Mouse (Mus musculus) left cerebral cortex, adult 18-20 months (tissue): ENCODE measurements around the gene Rcan1. TPM values are rescaled to one million over a fixed set of nuclear protein-coding genes. Genes with fewer than 3 reads are reported as not detected.
"Not testable (repeated sequence)": the region's sequence is repeated elsewhere in the genome, so short reads cannot be mapped to it uniquely, and the experiment has no call there.

Experiments
- DNase-seq, 2 experiments: peaks; one replicate each; pipeline ENCODE4 v3.0.0; 2021 to 2022; ENCODE audit warnings: low spot score in 2 of 2, mixed read lengths in 1 of 2
- long read RNA-seq, 2 experiments: library from polyadenylated mRNA; stranded (forward); transcript quantifications; one replicate each; pipeline ENCODE4 v2.0.0; 2021
- total RNA-seq, 2 experiments: library from RNA; stranded (reverse); gene quantifications; 2 replicates each; pipeline ENCODE4 v1.2.3; 2021

The Rcan1 gene
- total RNA-seq = 10 to 100 TPM; 59.2 to 69.2 TPM
- long read RNA-seq, experiment 1, transcript Rcan1-201 (4 exons, 2,190 nt) = minor isoform, 12 of 164 reads
- long read RNA-seq, experiment 1, transcript Rcan1-202 (4 exons, 2,324 nt) = major isoform, 134 of 164 reads
- long read RNA-seq, experiment 1, partial matches to known transcripts = 4 of 164 reads
- long read RNA-seq, experiment 1, other reads (novel, unspliced or antisense) = 14 of 164 reads
- long read RNA-seq, experiment 2, transcript Rcan1-202 (4 exons, 2,324 nt) = major isoform, 105 of 120 reads
- long read RNA-seq, experiment 2, transcript Rcan1-201 (4 exons, 2,190 nt) = minor isoform, 5 of 120 reads
- long read RNA-seq, experiment 2, partial matches to known transcripts = 2 of 120 reads
- long read RNA-seq, experiment 2, other reads (novel, unspliced or antisense) = 8 of 120 reads

- DNase-seq = no peak
These were observed at the start of gene Rcan1 for GRCm38 (mm10) chr16:92470706-92471105. TSS of gene Rcan1 (minus strand) at chr16:92470867.

DNA sequence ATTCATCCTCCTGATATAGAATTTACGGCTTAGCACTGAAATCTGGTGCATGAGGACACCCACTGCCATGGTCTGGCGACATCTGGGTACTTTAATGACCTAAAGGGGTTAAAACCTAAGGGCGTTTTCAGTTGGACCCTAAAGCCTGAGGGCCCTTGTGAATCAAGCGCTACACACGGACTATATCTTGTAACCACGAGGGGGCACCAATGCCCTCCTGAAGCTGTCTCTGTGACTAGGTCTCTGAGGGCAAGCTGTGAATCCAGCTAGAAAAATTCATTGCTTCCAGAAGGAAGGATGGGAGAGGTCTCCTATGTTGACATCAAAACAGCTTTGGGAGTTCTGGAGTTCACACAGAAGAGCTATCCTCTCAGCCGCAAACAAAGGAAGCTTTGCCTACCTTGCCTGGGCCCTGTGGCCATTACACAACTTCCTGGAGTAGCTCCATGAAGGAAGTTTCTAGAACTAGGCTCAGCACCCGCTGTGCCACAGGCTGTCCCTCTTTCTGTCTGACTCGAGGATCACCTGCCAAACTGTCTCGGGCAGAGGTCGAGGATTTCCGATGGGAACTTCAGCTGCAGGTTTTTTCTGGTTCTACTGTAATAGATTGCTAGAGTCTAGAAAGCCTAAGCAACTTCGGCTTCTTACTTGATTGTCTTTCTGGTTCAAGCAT lies 49.3 kb upstream of the Rcan1 start:
- DNase-seq = peak; percentile 42 to 49

DNA sequence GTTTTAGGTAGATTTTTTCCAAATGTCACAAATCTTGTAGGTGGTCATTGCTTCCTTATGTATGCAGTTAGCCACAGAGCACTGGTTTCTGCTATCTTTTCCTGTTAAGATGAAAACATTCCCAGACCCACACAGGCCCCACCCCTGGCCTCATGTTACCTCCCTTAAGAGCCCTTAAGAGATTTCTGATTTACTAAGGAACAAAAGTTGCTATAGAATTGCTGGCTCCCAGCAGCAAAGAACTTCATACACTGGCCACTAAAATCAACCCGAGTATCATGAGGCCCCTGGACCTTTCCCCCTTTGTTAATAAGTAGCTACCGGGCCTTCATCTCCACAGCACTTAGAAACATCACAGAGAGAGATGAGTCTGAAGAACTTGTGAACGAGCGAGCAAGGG lies 48.1 kb upstream of the Rcan1 start:
- DNase-seq = no peak

GRCm38 (mm10) chr16:92516139-92516538 lies 45.5 kb upstream of the Rcan1 start:
- DNase-seq = no peak

DNA sequence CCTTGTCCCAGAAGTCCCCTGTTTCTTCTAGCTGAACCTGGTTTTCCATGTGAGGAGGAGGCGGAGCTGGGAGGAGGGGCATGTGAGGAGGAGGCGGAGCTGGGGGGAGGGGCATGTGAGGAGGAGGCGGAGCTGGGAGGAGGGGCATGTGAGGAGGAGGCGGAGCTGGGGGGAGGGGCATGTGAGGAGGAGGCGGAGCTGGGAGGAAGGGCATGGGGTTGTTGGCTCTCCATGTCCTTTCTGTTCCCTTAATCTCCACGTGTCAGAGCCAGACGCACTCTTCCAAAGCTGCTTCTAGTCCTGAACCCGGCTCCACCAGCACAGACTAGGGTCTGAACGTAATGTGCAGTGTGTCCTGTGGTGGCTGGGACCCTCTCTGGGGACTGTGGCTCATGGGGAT lies 44.2 kb upstream of the Rcan1 start:
- DNase-seq = not testable (repeated sequence)

- peak; percentile 6 to 7 for DNase-seq
These were observed 41.2 kb upstream of the Rcan1 start for GRCm38 (mm10) chr16:92511773-92512391.

GRCm38 (mm10) chr16:92510835-92511772 lies 40.4 kb upstream of the Rcan1 start:
- DNase-seq = no peak

- no peak for DNase-seq
These were observed 36.9 kb upstream of the Rcan1 start for GRCm38 (mm10) chr16:92507573-92507972.

DNA sequence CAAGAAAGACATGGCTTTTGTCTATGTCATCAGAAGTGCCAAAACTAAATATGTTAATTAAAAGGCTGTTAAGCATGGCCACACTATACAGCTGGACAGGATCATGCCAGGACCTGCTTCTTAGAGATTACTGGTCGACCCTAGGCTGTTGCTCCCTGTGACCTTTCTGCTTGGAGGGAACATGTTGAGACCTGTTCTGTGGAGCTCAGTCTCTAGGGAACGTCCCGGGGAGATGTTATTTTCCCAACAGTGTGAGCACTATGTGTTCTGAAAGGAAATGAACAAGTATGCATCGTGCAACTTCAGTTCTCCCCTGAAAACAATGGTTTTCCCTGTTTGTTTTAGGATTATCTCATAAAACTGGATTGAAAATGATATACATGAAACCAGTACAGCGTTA lies 32.4 kb upstream of the Rcan1 start:
- no peak for DNase-seq

GRCm38 (mm10) chr16:92500534-92500933 lies 29.9 kb upstream of the Rcan1 start:
- no peak for DNase-seq

- DNase-seq = no peak
These were observed 28.7 kb upstream of the Rcan1 start for GRCm38 (mm10) chr16:92499324-92499723.

DNA sequence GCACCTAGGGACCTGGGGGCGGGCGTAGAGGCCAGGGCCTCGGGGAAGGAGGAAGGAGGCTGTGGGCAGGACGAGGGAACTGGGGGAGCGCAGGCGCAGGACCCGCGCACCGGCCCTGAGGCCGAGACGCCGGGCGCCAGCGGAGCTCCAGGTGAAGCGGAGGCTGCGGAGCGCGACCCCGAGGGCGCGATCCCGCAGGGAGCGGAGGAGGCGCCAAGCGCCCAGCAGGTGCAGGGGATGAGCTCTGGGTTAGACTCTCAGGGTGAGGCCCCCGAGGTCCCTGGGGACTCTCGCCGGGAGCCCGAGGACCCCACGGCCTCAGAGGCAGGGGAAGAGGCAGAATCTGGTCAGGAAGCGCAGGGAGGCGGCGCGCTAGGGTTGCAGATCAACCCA lies 27.9 kb upstream of the Rcan1 start:
- DNase-seq = no peak

DNA sequence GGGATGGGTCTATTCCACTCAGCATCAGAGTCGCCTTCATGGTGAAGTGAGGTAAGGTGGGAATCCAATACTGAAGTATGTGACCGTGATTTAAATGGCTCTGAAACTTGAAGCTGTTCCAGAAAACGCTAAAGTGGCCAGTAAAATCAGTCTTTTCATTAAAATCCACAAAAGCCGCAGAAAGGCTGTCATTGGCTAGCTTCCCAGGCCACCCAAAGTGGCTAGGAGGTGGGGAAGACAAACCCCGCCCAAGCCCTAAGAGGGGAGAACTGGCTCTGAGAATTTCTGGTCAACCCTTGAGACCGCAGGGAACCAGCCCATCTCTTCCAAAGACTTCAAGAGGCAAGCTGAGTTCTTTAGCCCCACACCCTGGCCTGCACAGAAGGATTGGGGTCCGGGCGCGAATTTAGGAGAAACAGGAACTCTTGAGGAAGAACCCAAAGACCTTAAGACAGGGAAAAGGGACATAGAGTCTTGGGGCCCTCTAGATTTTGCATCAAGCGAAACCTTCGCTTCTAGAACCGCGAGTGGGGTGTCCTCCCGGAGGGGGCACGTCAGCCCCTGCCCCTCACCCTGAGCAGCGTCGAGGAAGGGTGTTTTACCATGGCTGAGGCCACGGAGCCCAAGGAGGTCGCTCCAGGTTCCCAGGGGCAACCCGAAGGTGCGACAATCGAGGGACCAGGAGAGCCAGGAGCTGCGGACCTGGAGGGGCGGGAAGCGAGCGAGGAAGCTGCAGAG lies 27.4 kb upstream of the Rcan1 start:
- DNase-seq = no peak

DNA sequence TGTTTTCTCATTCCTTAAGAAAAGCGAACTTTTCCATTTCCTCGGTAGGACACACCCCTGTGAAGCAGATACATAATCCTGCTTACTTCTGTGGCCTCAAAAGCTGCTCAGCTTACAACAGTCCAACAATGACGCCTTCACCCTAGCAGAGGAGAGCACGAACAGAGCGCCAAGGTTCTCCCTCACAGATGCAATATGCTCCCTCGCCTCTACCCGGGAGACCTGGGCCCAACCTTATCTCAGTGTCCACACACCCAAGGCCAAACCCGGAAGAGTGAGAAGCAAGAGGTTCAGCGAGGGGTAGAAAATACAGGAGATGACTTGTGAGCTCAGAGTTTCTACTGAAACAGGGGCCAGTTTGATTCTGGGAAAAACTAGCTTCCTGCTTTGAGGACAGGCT lies 18.7 kb upstream of the Rcan1 start:
- no peak for DNase-seq

GRCm38 (mm10) chr16:92488456-92488855 lies 17.8 kb upstream of the Rcan1 start:
- DNase-seq = no peak

DNA sequence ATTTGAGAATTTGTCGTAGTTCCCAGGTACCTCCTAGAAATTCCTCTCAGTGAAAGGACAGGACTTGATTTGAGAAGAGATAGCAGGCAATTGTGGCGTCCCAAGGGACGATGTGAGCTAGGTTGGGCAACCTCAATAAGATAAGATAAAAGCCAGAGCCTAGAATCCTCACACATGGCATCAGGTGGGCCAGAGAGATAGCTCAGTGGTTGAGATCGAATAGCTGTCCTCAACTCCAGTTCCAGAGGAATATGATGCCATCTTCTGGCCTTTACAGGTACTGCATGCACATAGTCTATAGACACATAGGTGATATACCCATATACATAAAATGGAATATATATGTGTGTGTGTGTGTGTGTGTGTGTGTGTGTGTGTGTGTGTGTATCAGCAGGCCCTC lies 16.8 kb upstream of the Rcan1 start:
- DNase-seq = peak in 1 of 2 experiments; percentile 39

DNA sequence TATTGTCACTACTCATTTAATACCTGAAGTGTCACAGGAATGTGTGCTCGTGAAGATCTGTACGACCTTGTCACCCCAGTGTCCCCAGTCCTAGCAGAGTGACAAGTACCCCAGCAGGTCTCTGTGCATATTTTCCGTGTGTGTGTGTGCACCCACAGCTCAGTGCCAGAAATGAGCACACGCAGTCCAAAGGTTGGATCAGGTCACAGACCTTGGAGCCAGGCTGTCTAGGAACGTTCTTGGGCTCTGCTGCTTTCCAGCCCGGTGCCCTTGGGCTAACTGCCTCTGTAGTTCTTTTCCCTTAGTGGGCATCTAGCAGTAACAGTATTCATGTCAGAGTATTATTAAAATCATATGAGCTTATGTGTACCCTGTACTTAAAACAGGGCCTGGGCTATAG lies 16.4 kb upstream of the Rcan1 start:
- no peak for DNase-seq

DNA sequence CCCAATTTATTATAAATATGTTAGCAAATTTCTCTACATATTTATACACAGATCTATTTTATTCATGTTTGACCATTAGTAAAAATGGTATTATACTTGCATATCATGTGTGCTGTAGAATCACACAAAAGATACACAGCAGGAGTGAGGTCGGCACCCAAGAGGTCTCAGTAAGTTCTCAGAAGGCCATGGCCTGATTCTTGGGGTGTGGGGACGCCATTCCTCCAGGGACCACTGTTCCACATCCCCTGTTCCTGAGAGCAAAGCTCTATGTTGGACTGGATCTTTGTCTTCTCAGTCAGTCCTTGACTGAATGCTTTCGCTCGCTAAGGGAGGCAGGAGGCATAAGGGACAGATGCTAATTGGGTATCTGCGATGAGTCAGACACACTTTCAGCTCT lies 14.8 kb upstream of the Rcan1 start, which contains the start of gene Clic6:
TSS of gene Clic6 (plus strand) at position 301 of the 400 bp plus-strand sequence.
- no peak for DNase-seq

- peak; percentile 74 to 80 for DNase-seq
These were observed 8.0 kb upstream of the Rcan1 start for GRCm38 (mm10) chr16:92478561-92479150.
